Mouse (Mus musculus): ENCODE data around the gene Riok2. TPM values are rescaled to one million over a fixed set of nuclear protein-coding genes. Genes with fewer than 3 reads are reported as not detected.

Gene Riok2
- polyA plus RNA-seq, 1 experiment from 2014 or later = 33.8 TPM

DNA sequence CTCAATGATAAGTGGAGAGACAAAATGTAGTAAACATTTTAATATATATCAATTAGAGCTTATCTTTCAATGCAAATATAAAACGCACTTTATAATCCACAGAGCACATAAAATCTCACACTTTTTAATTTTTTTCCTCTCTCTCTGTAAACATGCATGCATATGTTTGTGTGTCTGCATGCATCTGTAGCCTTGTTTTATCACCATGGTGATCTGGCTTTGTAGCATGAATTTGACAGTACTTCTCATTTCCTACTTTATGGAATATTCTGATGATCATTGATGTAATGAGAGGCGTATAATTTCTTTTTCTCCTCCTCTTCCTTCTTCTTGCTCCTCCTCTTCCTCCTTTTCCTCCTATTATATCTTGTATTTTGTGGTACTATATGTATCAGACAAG, 38.1 kb downstream of the Riok2 start:
- Histone ChIP-seq H3K9me3 (replicated peaks; ENCODE audit: control insufficient read depth, low read length) (no peaks in the 10 kb centered on the region), H3K27me3 (replicated peaks; ENCODE audit: control insufficient read depth, insufficient read depth, low read length) (no peaks in the 10 kb centered on the region), H3K4me1 (ENCODE audit: control insufficient read depth, insufficient read depth, low read length) (peaks cover 7% of the 10 kb centered on the region), H3K27ac (ENCODE audit: low read depth, low read length) (no peak overlapping the region), H3K4me3 (ENCODE audit: low read depth, low read length) (no peak overlapping the region), H3K4me2 (ENCODE audit: low read length) (no peak overlapping the region), H3K36me3 (ENCODE audit: control insufficient read depth, insufficient read depth, low read length) (no peaks in the 10 kb centered on the region), H3K9ac (ENCODE audit: low read length) (no peak overlapping the region)
- WGBS = 88% methylated on average over 2 of the region's 2 CpGs
- ATAC-seq = no peak
- no peak for DNase-seq (ENCODE audit: low spot score)

DNA sequence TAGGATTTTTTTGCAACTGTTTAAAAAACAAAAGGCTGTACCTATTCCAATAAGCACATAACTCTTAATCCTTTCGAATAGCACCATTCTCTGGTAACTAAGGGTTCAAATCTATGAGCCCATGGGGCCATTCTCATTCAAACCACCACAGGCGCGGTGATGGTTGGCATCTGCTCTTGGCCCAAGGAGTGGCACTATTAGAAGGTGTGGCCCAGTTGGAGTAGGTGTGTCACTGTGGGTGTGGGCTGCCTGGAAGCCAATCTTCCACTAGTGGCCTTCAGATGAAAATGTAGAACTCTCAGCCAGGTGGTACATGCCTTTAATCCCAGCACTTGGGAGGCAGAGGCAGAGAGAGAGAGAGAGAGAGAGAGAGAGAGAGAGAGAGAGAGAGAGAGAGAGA, 40.1 kb downstream of the Riok2 start:
- WGBS = 97% methylated on average over 3 of the region's 3 CpGs
- Histone ChIP-seq H3K4me1 (ENCODE audit: control insufficient read depth, insufficient read depth, low read length) (peaks cover 5% of the 10 kb centered on the region), H3K4me3 (ENCODE audit: low read depth, low read length) (no peak overlapping the region), H3K27me3 (replicated peaks; ENCODE audit: control insufficient read depth, insufficient read depth, low read length) (no peaks in the 10 kb centered on the region), H3K9ac (ENCODE audit: low read length) (no peak overlapping the region), H3K4me2 (ENCODE audit: low read length) (no peak overlapping the region), H3K27ac (ENCODE audit: low read depth, low read length) (no peak overlapping the region), H3K36me3 (ENCODE audit: control insufficient read depth, insufficient read depth, low read length) (no peaks in the 10 kb centered on the region), H3K9me3 (replicated peaks; ENCODE audit: control insufficient read depth, low read length) (no peaks in the 10 kb centered on the region)
- DNase-seq (ENCODE audit: low spot score) = no peak
- no peak for ATAC-seq

DNA sequence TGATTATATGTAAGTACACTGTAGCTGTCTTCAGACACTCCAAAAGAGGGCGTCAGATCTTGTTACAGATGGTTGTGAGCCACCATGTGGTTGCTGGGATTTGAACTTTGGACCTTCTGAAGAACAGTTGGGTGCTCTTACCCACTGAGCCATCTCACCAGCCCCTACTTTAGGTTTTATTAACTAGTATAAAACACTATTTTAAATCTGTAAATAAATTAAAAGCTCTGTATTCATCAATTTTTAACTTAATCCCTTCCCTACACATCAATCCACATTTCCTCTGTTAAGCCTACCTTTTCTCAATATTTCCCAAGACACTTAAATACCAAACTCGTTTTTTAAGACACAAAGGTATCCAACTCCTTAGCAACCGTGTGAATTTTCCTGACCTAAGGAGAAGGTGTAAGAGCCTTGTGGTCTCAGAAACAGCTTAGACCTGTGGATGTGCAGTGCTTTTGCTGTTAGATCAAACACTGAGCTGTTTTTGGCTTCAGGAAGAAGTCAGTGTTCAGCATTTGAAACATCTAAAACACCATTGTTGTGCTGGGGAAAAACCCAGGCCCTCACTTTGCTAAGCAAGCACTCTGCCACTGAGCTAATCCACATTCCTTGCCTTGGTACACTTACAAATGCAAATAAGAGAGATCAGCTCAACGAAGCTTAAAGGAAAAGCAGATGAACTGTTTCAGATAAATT, 50.6 kb downstream of the Riok2 start:
- no peak overlapping the region for H3K27ac ChIP-seq (ENCODE audit: low read depth, low read length)
- ATAC-seq = peak; percentile 70

DNA sequence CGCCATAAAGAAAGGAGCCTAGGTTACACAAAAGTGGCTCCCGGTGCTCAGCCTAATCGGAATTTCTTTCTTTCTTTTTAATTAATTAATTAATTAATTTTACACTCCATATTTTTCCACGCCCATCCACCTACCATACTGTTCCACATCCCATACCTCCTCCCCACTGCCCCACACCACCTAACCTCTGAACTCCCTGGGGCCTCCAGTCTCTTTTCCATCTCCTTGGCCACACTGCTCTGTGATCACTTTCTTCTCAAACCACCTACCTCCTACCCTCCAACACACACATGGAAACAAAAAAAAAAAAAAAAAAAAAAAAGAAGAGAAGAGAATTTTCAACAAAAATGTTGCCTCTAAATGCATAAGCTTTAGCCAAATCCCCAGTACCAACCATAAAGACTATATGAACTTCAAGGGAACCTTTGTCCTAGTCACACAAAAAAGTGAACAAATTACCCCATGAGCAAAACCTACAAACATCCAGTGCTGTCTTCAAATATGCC, 51.3 kb downstream of the Riok2 start:
- Histone ChIP-seq H3K9me3 (replicated peaks; ENCODE audit: control insufficient read depth, low read length) (no peaks in the 10 kb centered on the region), H3K9ac (ENCODE audit: low read length) (no peak overlapping the region), H3K4me3 (ENCODE audit: low read depth, low read length) (no peak overlapping the region), H3K27ac (ENCODE audit: low read depth, low read length) (no peak overlapping the region), H3K27me3 (replicated peaks; ENCODE audit: control insufficient read depth, insufficient read depth, low read length) (no peaks in the 10 kb centered on the region), H3K36me3 (ENCODE audit: control insufficient read depth, insufficient read depth, low read length) (peaks cover 2% of the 10 kb centered on the region; the same call in 1 of the 2 replicates), H3K4me2 (ENCODE audit: low read length) (no peak overlapping the region), H3K4me1 (ENCODE audit: control insufficient read depth, insufficient read depth, low read length) (peaks cover 4% of the 10 kb centered on the region; the same call in 1 of the 2 replicates)
- DNase-seq (ENCODE audit: low spot score) (no peak), ATAC-seq (peak; percentile 37)
- 8% methylated on average over 4 of the region's 4 CpGs for WGBS

More for the DNA sequence above, 50.6 kb downstream of the Riok2 start:
- peaks cover 4% of the 10 kb centered on the region; the same call in 1 of the 2 replicates for H3K4me1 ChIP-seq (ENCODE audit: control insufficient read depth, insufficient read depth, low read length)
- no peak overlapping the region for H3K4me3 ChIP-seq (ENCODE audit: low read depth, low read length)
- no peaks in the 10 kb centered on the region for H3K9me3 ChIP-seq (replicated peaks; ENCODE audit: control insufficient read depth, low read length)
- H3K9ac ChIP-seq (ENCODE audit: low read length) = no peak overlapping the region
- no peak overlapping the region for H3K4me2 ChIP-seq (ENCODE audit: low read length)
- no peaks in the 10 kb centered on the region for H3K36me3 ChIP-seq (ENCODE audit: control insufficient read depth, insufficient read depth, low read length)
- no peaks in the 10 kb centered on the region for H3K27me3 ChIP-seq (replicated peaks; ENCODE audit: control insufficient read depth, insufficient read depth, low read length)
- 12% methylated on average over 4 of the region's 4 CpGs for WGBS
- DNase-seq (ENCODE audit: low spot score) = peak; percentile 50

DNA sequence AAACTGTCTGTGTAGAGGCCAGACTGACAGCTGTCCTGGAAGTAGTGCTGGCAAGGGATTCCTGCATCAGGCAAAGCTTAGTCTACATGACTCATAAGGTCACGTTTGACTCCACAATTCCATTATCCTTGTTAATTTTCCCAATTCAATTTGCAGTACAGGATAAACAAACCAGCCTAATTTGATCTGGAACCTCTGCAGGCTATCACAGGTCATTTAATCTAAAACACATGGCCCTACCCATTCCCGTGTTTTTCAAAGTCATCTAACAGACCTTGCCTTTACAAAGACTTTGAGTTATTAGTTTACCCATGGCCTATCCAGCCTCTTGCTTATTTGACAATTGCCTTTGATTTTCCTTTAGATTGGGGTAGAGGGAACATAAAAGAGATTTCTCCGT, 51.8 kb downstream of the Riok2 start:
- no peak for DNase-seq (ENCODE audit: low spot score)
- WGBS = 57% methylated on average over 3 of the region's 3 CpGs

DNA sequence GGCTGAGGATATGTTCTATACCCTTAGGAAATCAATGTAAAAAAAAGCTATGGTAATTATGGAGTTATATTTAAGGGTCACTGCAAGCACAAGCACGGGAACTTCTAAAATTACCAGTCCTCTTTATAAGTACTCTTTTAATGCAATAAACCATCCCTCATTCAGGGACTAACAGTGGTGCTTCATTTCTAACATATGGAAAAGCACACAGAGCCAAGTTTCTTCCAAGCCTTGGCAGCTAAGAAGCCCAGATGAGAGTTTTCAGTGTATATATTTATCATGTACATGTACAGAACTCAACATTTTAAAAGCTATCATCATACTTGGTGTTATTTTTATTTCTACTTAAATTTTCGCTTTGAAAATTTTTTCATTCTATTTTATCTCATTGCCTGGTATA, 54.8 kb downstream of the Riok2 start:
- Histone ChIP-seq H3K9me3 (replicated peaks; ENCODE audit: control insufficient read depth, low read length) (no peaks in the 10 kb centered on the region), H3K27me3 (replicated peaks; ENCODE audit: control insufficient read depth, insufficient read depth, low read length) (no peaks in the 10 kb centered on the region), H3K4me3 (ENCODE audit: low read depth, low read length) (no peak overlapping the region), H3K27ac (ENCODE audit: low read depth, low read length) (no peak overlapping the region), H3K9ac (ENCODE audit: low read length) (no peak overlapping the region), H3K36me3 (ENCODE audit: control insufficient read depth, insufficient read depth, low read length) (peaks cover 3% of the 10 kb centered on the region; the same call in 1 of the 2 replicates), H3K4me2 (ENCODE audit: low read length) (no peak overlapping the region), H3K4me1 (ENCODE audit: control insufficient read depth, insufficient read depth, low read length) (peaks cover 7% of the 10 kb centered on the region; the same call in 1 of the 2 replicates)
- ATAC-seq (no peak), DNase-seq (ENCODE audit: low spot score) (no peak)
- 94% methylated on average over 2 of the region's 2 CpGs for WGBS

More for the DNA sequence above, 51.8 kb downstream of the Riok2 start:
- Histone ChIP-seq H3K9ac (ENCODE audit: low read length) (no peak overlapping the region), H3K4me2 (ENCODE audit: low read length) (no peak overlapping the region), H3K27me3 (replicated peaks; ENCODE audit: control insufficient read depth, insufficient read depth, low read length) (no peaks in the 10 kb centered on the region), H3K36me3 (ENCODE audit: control insufficient read depth, insufficient read depth, low read length) (peaks cover 3% of the 10 kb centered on the region; the same call in 1 of the 2 replicates), H3K4me1 (ENCODE audit: control insufficient read depth, insufficient read depth, low read length) (peaks cover 4% of the 10 kb centered on the region; the same call in 1 of the 2 replicates), H3K9me3 (replicated peaks; ENCODE audit: control insufficient read depth, low read length) (no peaks in the 10 kb centered on the region), H3K4me3 (ENCODE audit: low read depth, low read length) (no peak overlapping the region), H3K27ac (ENCODE audit: low read depth, low read length) (no peak overlapping the region)
- no peak for ATAC-seq

DNA sequence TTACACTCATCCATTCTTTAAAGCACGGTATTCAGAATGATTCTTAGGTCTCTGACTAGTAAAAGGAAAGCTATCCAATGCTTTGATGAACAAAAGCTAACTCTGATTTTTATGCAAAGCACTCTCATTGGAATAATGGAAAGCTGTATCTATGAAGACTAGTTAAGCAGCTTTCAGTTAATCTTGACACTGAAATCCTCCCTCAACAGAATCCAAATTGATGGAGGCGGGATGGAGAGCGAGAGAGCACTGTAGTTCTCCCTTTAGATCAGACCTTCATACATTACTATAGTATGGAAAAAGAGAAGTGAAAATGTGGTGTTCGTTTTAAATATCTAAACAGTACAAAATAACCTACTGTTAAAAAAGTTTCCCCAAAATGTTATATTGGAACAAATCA, 59.6 kb downstream of the Riok2 start:
- Histone ChIP-seq H3K9ac (ENCODE audit: low read length) (no peak overlapping the region), H3K4me1 (ENCODE audit: control insufficient read depth, insufficient read depth, low read length) (0 out of 2 replicates have a peak, but pooled peaks cover 2% of the 10 kb centered on the region), H3K4me2 (ENCODE audit: low read length) (no peak overlapping the region), H3K27me3 (replicated peaks; ENCODE audit: control insufficient read depth, insufficient read depth, low read length) (no peaks in the 10 kb centered on the region), H3K9me3 (replicated peaks; ENCODE audit: control insufficient read depth, low read length) (no peaks in the 10 kb centered on the region), H3K27ac (ENCODE audit: low read depth, low read length) (no peak overlapping the region), H3K36me3 (ENCODE audit: control insufficient read depth, insufficient read depth, low read length) (peaks cover 3% of the 10 kb centered on the region; the same call in 1 of the 2 replicates), H3K4me3 (ENCODE audit: low read depth, low read length) (no peak overlapping the region)
- ATAC-seq = no peak
- 34% methylated on average over 4 of the region's 4 CpGs for WGBS
- DNase-seq (ENCODE audit: low spot score) = no peak

DNA sequence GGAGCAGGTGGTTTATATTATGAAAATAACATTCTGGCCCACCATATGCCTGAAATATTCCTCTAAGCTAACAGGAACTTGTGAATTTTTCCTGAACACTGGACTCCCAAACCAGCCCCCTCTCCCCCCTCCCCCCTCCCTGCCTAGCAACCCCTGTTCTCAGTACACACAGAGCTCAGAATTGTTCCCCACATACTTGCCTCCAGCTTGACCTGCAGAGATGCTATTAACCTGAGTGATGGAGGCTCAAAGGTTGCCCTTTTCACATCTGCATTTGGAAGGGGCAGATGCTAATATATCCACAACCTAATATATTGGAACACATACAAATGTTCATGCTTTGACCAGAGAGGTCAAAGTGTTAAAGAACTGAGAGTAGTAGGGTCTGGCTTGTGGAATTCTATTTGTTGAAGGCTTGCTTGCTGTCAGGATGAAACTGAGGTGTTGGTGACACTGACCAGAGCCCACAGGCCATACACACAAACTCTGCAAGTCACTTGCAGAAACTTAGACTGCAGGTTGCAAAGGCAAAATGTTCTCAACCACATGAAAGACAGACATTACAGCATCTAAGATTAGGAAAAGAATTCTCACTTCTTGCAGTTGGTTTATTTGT, 64.6 kb downstream of the Riok2 start:
- ATAC-seq = no peak
- no peak overlapping the region for H3K27ac ChIP-seq (ENCODE audit: low read depth, low read length)

More for the DNA sequence above, 64.6 kb downstream of the Riok2 start:
- Histone ChIP-seq H3K4me2 (ENCODE audit: low read length) (no peak overlapping the region), H3K27me3 (replicated peaks; ENCODE audit: control insufficient read depth, insufficient read depth, low read length) (no peaks in the 10 kb centered on the region), H3K36me3 (ENCODE audit: control insufficient read depth, insufficient read depth, low read length) (no peaks in the 10 kb centered on the region), H3K9me3 (replicated peaks; ENCODE audit: control insufficient read depth, low read length) (no peaks in the 10 kb centered on the region), H3K9ac (ENCODE audit: low read length) (no peak overlapping the region), H3K4me1 (ENCODE audit: control insufficient read depth, insufficient read depth, low read length) (peaks cover 12% of the 10 kb centered on the region), H3K4me3 (ENCODE audit: low read depth, low read length) (no peak overlapping the region)
- DNase-seq (ENCODE audit: low spot score) = no peak

Data from forebrain, embryonic 14.5 days (tissue).